Comparison of ENCODE assay signal across 27 mouse cellular contexts in genomic region chr1:161030058-161030457, GRCm38 (mm10). TPM values are rescaled to one million over a fixed set of nuclear protein-coding genes. Genes with fewer than 3 reads are reported as not detected.
"Had no signal": no experiment of that assay in that cellular context is flagged by ENCODE, and none has a peak within 500 bp of the region (broad histone marks: within the 10 kb centered on the region; RNA-seq: fewer than 3 reads in every experiment).

No protein-coding gene starts in this region.

- H3K27me3 ChIP-seq: embryonic facial prominence, embryonic 12.5 days; embryonic facial prominence, embryonic 13.5 days; embryonic facial prominence, embryonic 15.5 days; forebrain, embryonic 12.5 days; forebrain, embryonic 13.5 days; forebrain, embryonic 15.5 days had no signal

- H3K9ac ChIP-seq: embryonic facial prominence, embryonic 12.5 days; embryonic facial prominence, embryonic 13.5 days; embryonic facial prominence, embryonic 15.5 days; forebrain, embryonic 12.5 days; forebrain, embryonic 13.5 days; forebrain, embryonic 15.5 days; forebrain, postnatal 0 days had no signal

- DNase-seq: cerebellum, adult 8-10 months; cerebellum, adult 9-10 months; cerebellum, adult 9-11 months; cerebellum, postnatal 10 days; cerebellum, postnatal 14 days; cerebellum, postnatal 25 days; cerebellum, postnatal 36 days; embryo, embryonic 11 days; forebrain, postnatal 0 days; gastrocnemius, adult 2 months; gastrocnemius, postnatal 10 days; gastrocnemius, postnatal 14 days; gastrocnemius, postnatal 25 days; gastrocnemius, postnatal 36 days; heart, adult 18-20 months; heart, adult 2 months had no signal

- H3K27ac ChIP-seq: embryonic facial prominence, embryonic 10.5 days; embryonic facial prominence, embryonic 12.5 days; embryonic facial prominence, embryonic 13.5 days; embryonic facial prominence, embryonic 15.5 days; forebrain, embryonic 10.5 days; forebrain, embryonic 12.5 days; forebrain, embryonic 13.5 days; forebrain, embryonic 15.5 days; gastrocnemius, adult 2 months; heart, adult 2 months had no signal

- H3K9me3 ChIP-seq: embryonic facial prominence, embryonic 10.5 days; embryonic facial prominence, embryonic 12.5 days; embryonic facial prominence, embryonic 13.5 days; embryonic facial prominence, embryonic 15.5 days; forebrain, embryonic 10.5 days; forebrain, embryonic 12.5 days; forebrain, embryonic 13.5 days; forebrain, embryonic 15.5 days had no signal

- ATAC-seq: forebrain, embryonic 13.5 days; forebrain, embryonic 14.5 days; forebrain, embryonic 15.5 days; forebrain, embryonic 16.5 days; forebrain, postnatal 0 days had no signal

- H3K4me2 ChIP-seq: embryonic facial prominence, embryonic 12.5 days; embryonic facial prominence, embryonic 13.5 days; embryonic facial prominence, embryonic 15.5 days; forebrain, embryonic 12.5 days; forebrain, embryonic 13.5 days; forebrain, embryonic 15.5 days had no signal

- H3K4me3 ChIP-seq: embryonic facial prominence, embryonic 10.5 days; embryonic facial prominence, embryonic 12.5 days; embryonic facial prominence, embryonic 13.5 days; embryonic facial prominence, embryonic 15.5 days; erythroblast, embryonic 14.5 days; forebrain, embryonic 10.5 days; forebrain, embryonic 12.5 days; forebrain, embryonic 13.5 days; forebrain, embryonic 15.5 days; gastrocnemius, adult 2 months; heart, adult 2 months had no signal

RNA-seq across cellular contexts. Expression of gene Zbtb37, which starts 4.6 kb away (rescaled TPM):
- polyA plus RNA-seq: erythroblast, embryonic 14.5 days had no signal
